Mouse (Mus musculus): ENCODE data around the gene Efcab5.

GRCm38 (mm10) chr11:77199636-77200035, 10.9 kb upstream of the Efcab5 start:
- TF ChIP-seq CTCF (IDR thresholded peaks at IDR 0.05; ENCODE audit: low read depth, low read length) (no peak), GATA1 (IDR thresholded peaks at IDR 0.05; ENCODE audit: borderline replicate concordance, low read length) (no peak), GATA2 (IDR thresholded peaks at IDR 0.05; ENCODE audit: borderline replicate concordance, low read depth, low read length) (no peak), TAL1 (conservative IDR thresholded peaks at IDR 0.05; ENCODE audit: low read depth, low read length) (no peak), POLR2AphosphoS5 (IDR thresholded peaks at IDR 0.05; ENCODE audit: insufficient replicate concordance, low read depth, low read length) (no peak)
